Mouse (Mus musculus) layer of hippocampus, adult 18-20 months (tissue): ENCODE measurements at regions not wholly inside any gene's neighbourhood (a gene's known extent, or its start where the extent isn't known, plus 50 kb on each side); places are given as distances from the start of the nearest gene placed in this dataset.

ENCODE experiments used
- DNase-seq, 2 experiments: peaks; one replicate each; pipeline ENCODE4 v3.0.0; 2022; ENCODE audit warnings: low spot score in 2 of 2

DNA sequence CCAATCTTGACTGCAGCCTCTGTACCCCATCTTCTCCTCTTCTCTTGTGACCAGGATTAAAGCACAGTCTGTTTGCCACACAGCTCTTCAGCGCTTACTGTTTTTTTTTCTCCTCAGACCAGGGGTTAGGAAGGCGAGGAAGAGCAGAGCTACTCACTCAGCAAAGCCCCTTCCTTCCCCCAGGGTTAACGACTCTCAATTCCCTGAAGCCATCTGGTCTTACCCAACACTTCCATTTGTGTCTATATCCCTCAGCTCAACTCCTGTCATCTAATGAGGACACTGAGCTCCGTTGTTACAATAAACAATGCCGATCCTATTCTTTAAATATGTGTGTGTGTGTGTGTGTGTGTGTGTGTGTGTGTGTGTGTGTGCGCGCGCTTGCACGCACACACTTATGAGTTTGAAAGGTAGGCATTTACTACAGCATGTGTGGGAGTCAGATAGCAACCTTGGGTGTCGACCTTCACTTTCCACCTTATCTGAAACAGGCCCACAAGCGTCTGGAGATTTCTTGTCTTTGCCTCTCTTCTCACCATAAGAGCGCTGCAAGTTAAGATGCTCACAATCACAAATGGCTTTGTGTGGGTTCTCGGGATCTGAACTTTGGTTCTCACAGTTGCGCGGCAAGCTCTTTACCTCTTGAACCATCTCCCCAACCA lies 79.3 kb upstream of the Six2 start:
- no peak for DNase-seq

DNA sequence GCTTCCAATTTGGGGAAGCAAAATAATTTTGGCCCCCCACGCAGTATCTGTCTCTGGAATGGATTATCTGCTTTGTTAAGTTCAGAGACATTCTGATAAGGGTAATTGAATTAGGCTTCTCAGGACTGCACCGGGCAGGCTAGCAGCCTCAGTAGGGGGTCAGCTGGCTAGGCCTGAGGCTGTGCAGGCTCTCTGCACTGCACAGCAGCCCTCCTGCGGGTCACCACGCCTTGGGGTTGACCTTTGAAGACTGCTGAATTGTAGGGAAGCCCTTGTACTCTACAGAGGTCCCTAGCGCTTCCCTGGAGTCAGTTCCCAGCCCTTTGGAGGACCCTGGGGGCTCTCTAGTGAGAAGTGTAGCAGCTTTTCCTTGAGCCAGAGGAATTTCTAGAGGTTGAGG lies 78.5 kb upstream of the Six2 start:
- DNase-seq, result no peak

DNA sequence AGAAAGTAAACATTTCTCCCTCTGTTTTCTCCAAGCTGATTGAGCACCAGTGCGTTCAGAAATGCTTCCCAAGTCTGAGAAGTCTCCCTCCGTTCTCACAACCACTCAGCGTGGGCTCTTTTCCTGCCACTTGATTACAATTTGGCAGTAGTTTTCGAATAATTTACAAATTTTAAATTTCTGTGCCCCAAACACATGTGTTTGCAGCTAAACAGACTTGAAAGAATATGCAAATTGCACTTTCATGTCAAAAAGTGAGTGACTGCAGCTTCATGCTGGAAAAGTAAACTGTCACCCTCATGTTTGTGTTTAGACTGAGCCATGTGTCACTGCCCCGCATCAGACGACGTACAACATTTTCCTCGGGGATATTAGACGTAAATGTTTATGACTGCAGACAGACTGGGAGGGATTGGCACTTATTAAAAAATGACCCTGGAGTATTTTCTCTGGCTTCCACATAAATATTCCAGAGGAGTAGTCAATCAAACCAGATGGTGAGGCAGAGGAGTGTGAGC lies 70.6 kb upstream of the Six2 start:
- DNase-seq, result no peak

DNA sequence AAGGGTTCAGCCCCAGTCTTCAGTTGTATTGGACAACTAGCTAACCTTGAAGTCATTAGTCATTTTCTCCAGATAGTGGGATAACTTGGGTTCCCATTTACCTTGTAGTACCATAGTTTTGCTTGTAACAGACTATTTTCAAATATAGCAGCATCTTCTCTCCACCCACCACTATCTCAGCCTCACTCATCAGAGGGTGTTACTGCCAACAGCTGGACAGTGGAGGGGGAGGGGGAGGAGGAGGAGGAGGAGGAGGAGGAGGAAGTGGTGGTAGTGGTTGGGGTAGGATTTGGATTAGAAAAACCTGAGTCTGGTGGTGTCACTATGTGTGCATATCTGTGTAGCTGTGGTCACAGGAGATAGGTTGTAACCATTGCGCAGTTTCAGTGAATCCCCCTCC lies 69.6 kb upstream of the Six2 start:
- no peak for DNase-seq

DNA sequence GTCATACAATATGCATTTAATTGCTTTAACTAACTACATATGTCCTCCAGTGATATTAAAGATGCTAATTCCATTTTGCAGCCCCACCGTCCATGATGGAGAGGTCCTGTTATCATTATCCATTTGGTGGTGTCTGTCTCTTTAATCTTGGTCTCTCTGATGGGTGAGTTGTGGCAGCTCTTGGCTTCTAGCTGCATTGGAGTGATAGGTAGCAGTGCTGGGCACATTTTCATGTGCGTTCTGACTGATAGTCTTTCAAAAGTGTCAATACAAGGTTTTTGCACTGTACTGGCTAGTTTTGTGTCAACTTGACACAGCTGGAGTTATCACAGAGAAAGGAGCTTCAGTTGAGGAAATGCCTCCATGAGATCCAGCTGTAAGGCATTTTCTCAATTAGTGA lies 67.5 kb upstream of the Six2 start:
- no peak for DNase-seq

DNA sequence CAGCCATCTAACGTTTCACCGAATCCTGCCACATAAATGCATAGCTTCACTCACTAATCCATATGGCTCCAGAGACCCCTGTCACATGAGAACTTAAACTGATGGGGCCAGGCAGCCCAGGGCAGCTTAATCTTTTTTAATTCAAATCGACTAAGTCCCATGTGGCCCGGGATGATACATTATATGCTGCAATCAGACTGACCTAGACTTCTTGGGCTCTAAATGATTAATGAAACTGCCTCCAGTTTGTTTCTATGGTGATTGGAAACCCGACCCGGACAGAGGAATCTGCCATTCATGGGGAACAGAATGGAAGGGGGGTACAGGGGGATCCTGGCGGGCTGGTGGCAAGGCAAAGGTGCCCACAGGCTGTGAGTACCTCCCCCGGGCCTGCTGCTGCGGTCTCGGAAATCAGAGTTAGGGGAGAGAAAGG lies 60.6 kb upstream of the Six2 start:
- no peak for DNase-seq

DNA sequence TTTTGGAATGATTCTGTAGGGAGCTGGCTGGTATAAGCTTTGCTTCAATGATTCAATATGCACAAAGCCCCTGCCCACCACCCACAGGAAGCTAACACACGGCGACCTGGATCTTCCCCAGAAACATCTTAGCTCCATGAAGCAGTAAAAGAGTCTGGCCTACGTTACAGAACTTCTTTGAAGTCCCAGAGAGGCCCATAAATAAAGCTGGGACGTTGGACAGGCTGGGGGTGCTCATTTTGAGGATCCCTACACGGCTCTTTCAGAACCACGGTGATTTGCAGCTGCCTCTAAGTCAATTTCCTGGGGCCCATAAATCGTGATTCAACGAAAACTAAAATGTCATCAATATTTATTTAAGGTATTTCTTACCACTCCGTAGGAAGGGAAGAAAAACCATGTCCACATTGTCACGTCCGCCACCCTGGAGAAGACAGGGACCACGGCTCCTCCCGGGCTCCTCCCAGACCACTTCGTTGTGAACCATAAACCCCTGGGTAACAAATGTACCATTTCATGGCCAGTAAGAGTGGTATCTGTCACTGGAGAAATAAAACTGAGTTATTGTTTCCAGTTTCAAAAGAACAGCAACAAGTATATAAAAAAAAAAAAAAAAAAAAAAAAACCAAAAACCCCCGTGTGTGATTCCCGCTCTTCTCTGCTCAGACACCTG lies 60.0 kb upstream of the Six2 start:
- DNase-seq, result no peak
